Mouse (Mus musculus): ENCODE results near the gene Ccdc171.

DNA sequence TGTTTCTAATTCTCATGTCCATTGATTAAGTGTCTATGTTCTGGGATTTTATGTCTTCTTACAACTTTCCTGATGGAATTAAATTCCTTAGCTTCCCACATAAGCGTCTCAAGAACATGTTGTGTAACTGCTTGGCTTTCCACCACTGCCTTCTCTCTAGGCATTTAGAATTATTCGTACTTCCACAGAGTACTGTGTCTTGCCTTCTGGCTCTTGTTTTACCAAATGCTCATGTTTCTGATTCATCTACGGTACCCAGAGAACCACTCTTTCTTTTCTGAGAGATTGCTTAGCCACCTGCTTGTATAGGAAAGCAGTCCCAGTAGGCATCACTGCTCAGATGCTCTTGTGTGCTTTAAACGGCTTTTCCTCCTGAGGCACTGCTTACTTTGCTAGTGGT, 151.1 kb downstream of the Ccdc171 start:
- no peak for TF ChIP-seq CTCF (IDR thresholded peaks at IDR 0.05; ENCODE audit: low read depth, low read length)
- TF ChIP-seq POLR2A (IDR thresholded peaks at IDR 0.05; ENCODE audit: extremely low read depth, insufficient read depth, low read length), result no peak

Measured in liver, adult 2 months (tissue).